Mouse (Mus musculus) brain, embryonic 14.5 days (tissue): ENCODE data around the gene Fbln2.

ENCODE experiments used
- CTCF ChIP-seq: fragments of 200-500 bp; IDR thresholded peaks from 2 replicates; pipeline ENCODE4 v1.5.1; 2012; ENCODE audit warnings: inconsistent platforms, mild to moderate bottlenecking, moderate library complexity, borderline replicate concordance; ENCODE audit not compliant: insufficient read depth, insufficient read length; ENCODE audit errors: extremely low read depth
- POLR2A ChIP-seq: fragments of 200-500 bp; IDR thresholded peaks from 2 replicates; pipeline ENCODE4 v1.6.1; 2012; ENCODE audit warnings: mild to moderate bottlenecking, inconsistent platforms, borderline replicate concordance; ENCODE audit not compliant: poor library complexity, insufficient read depth, insufficient read length, severe bottlenecking; ENCODE audit errors: extremely low read depth

- no peak for TF ChIP-seq CTCF
- TF ChIP-seq POLR2A: no peak
These were observed 29.2 kb upstream of the Fbln2 start for GRCm38 (mm10) chr6:91183041-91183440.
